Mouse (Mus musculus) megakaryocyte, adult 5-6 weeks (primary cell): ENCODE data around the gene Cdk19. TPM values are rescaled to one million over a fixed set of nuclear protein-coding genes. Genes with fewer than 3 reads are reported as not detected.
A peak's percentile ranks its signal among the peaks of the same experiment; 100 is the strongest.
"Not testable (repeated sequence)": the region's sequence is repeated elsewhere in the genome, so short reads cannot be mapped to it uniquely, and the experiment has no call there.

Experiments
- ATAC-seq: 2 replicates; pipeline ENCODE4 v1.8.0; 2016; ENCODE audit warnings: mild to moderate bottlenecking, inconsistent platforms; ENCODE audit not compliant: poor library complexity, severe bottlenecking
- total RNA-seq, 2 experiments: library from RNA; stranded (forward) in 1 of 2; stranded (reverse) in 1 of 2; fragments of 153-499, 151-499 nt in 1 of 2; fragments of 221-1000, 200-1000 nt in 1 of 2; gene quantifications; 2 replicates each; pipeline versions ENCODE4 v1.2.3 to v1.2.4; 2015 to 2017

Cdk19 gene
- total RNA-seq, 2 experiments from 2014 or later, result 55.6 to 68.0 TPM

DNA sequence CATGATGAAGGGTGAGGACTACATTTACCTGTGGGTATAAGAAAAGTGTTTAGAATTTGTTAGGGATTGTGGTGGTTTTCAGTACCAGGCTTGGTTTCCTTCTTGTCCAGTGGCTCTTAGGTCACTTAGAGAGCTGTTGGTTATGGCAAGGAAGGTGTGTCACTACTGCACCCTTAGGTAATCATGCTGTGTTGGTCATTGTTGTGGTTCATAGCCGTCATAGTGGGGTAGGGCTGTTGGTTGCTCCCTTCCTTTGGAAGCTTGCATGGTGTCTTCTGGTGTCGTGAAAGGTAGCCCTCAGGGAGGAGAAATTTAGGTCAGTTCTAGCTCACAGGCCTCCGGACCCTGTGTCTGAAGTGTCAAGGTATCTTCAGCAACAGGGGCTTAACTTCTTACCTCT is 46.0 kb downstream of the Cdk19 start:
- peak; percentile 83 for ATAC-seq

DNA sequence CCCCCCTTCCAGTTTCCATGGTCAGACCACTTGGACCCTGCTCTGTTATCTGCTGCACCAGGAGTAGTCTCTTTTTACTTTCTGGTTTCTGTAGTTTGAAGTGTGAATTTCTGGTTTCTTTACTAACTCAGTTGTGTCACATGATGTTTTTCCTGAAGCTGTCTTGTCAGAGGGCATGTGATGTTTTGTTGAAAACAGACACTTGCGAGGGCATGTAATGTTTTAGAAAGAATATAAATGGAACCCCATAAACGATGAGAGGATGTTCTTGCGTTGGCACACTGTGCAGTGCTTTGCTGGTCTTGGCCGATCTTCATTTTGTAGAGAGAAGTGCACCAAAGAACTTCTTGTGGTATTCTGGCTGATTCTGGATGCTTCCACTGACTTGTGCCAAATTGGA is 46.8 kb downstream of the Cdk19 start:
- no peak for ATAC-seq

DNA sequence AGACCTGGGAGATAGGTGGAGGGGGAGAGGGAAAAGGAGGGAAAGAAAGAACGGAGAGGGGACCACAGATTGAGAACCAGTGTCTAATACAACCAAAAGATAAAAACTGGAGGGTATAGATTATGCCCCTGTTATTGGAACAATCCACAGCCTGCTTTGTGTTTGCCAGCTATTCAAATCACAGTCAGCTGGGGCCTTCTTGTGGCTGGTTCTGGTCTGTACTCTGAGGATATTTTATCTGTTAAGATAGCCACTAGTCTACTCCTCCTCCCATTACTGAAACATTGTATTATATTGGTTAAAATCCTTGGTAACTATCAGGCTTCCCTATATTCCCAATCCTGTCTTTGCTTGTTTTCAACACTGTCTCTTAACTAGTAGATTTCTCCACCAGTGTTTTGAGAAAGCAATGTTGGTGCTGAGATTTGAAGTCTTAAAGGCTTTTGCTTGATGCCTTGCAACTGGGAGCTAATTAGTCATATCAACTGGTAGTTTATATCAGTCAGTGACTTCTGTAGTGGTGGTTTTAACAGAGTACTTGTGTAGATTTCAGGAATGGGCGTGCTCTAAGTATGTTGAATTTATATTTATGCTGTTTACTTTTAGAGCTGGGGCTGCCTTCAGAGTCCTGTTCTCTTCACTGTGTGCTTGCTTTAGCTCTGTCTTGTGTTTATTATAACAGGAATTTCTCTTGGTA is 54.2 kb downstream of the Cdk19 start:
- no peak for ATAC-seq

DNA sequence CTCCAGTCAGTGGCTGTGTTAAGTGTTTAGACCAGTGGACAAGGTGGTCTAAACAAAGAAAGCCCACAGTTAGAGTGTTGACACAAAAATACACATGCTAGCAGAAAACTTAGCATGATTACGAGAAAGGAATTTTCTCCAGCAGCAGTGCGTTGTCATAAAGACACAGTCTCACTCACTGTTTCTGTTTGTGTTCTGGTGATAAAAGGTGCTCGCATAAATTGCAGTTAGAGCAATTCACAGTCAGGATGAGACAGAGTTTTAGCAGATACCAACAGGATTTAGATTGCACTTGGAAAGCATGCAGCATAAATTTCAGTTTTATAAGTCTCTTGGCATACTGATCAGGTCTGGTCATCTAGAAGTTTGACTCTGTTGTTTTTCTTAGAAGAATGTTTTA is 59.5 kb downstream of the Cdk19 start:
- ATAC-seq, result no peak

DNA sequence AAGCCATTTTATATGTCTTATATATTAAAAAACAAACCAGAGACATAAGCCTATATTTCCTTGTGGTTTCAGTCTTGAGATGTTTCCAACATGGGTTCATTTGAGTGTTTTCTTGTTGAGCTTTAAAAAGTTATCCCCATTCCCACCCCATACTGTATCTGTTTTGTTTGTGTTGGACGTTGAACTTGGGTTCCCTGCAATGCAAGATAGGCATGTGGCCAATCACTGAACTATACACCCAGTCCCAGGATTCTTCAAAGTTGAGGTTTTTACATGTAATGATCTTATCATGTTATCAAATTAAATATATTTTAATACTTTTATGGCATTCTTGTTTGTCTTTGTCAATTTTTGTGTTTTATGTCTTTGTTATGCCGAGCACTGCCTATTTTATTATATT is 60.0 kb downstream of the Cdk19 start:
- ATAC-seq, result no peak

DNA sequence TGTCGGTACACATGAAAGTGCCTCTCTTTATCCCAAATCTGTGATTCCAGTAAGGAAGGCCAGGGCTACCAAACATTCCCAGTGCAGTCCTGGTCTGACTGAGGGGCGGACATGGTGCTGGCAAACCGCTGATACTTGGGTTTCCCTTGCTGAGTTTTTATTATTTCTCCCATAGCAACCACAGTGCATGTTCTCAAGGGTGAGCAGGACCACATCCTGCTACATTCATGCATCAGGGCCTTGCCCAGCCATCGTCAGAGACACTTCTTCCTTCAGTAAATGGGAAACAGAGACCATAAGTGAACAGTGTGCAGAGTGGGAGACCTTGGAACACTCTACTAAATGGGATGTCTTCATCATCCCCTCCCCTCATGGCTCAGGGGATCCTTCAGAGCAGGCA is 60.9 kb downstream of the Cdk19 start:
- ATAC-seq, result 0 out of 2 replicates have a peak, but pooled peaks have one; percentile 49

DNA sequence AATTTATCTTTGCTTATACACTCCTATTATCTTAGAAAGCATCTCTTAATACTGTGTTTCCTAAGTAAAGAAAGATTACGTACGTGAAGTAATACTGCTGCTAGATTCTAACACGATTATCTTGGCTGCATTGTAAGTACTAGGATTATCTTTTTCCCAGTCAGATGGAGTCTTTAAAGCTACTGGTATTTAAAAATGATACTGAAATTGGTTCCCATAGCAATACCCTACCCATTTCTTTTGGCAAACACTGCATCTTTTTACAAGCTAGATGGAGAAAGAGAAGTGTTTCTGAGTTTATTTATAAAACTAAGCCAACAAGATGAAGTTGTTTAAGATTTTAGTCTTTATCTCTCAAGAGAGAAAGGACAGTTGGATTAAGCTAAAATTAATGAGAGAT is 67.3 kb downstream of the Cdk19 start:
- no peak for ATAC-seq

DNA sequence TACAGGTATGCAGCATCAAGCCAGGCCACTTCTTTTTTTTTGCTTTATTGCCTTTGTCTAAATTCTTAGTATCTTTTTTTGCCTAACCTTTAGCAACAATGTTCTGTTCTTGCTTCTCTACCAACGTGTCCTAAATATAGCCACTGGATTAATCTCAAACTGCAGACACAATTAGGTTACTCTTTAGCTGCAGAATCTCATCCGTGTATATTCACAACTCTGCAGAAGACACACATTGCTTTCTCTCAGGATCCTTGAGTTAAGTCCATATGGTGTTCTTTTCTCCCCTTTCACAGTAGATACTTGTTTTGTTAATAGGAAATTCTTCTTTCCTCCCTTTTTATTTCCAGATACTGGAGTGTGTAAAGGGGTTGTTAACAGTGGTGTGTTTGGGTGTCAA is 70.0 kb downstream of the Cdk19 start:
- no peak for ATAC-seq

DNA sequence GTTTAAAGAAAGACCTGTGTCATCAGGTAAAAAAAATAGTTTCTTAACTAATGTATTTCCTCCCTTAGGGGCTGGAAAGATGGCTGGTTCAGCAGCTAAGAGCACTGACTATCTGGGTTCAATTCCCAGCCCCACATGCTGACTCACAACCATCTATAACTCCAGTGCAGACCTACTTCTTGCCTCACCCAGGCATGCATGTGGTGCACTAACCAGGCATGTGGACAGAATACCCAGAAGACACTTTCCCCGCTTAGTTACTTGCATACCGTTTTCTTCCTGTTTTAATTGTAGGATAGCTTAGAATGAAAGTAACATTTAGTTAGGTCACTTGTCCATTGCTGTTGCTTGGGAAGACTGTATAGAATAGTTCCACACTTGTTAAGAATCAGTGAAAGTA is 72.0 kb downstream of the Cdk19 start:
- ATAC-seq, result peak; percentile 52; the same call in 1 of the 2 replicates

DNA sequence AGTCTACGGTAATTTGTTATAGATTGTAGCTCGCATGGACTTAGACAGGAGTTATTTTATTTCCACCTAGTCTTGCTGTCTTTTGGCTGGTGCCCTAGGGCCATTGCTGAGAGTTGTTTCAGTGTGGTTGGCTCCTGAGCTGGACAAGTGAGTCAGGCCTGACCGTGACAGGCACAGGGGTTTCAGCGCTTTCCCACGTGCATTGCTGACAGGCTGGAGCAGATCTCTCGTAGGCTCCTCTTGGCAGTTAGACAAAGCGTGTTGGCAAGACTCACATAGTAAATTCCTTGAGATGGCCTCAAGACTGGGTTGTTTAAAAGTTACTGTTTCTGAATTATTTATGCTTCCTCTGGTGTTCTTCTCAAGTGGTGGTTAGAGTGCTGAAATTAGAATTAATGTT is 77.6 kb downstream of the Cdk19 start:
- no peak for ATAC-seq

DNA sequence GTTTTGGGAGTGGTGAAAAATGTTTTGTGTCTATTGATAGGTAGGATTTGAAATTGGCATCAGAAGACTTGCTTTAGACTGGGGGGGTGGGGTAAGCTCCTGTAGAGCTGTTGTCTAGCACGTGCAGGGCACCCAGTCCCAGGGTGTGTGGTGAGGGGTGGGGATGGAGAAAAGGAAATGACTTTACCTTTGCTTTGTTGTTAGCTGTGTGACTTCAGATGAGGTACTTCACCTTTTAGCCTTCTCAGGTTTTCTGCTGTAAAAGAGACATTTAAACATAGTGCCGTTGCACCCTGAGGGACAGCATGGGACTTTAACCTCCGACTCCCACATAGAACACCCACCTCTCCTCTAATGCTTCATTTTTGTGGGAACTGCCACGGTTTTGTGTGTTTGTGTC is 80.5 kb downstream of the Cdk19 start:
- ATAC-seq, result no peak

DNA sequence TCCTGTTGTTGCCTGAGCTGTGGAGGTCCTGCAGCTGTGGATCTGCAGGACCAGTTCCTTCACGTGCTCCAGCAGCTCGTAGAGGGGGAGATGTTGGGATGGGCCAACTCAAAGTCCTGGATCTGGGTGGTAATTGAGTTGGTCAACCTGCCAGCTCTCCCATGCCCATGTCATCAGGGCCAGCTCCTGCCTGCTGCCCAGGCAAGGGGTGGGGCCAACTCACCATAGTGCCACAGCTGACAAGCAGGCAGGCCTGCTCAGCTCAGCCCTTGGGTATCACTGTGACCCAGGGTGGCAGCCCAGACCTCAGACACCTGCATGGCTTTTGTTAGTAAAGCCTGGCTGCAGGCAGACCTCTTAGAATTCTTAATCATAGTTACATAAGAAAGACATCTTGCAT is 81.3 kb downstream of the Cdk19 start:
- ATAC-seq, result 0 out of 2 replicates have a peak, but pooled peaks have one; percentile 27

DNA sequence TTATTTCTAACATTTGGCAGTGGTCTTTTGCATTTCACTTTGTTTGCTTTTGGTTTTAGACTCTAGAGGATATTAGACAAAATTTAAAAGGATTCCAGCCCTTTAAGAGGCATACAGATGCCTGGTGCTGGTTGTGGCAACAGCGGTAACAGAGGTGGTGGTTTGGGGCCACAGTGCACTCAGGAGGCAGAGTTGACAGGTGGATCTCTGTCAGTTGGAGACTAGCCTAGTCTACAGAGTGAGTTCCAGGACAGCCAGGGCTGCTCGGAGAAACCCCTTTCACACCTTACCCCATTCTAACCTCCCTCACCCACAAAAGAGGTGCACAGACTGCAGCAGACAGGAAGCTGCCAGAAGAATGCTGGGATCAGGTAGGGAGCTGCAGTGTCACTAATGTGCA is 82.4 kb downstream of the Cdk19 start:
- no peak for ATAC-seq

DNA sequence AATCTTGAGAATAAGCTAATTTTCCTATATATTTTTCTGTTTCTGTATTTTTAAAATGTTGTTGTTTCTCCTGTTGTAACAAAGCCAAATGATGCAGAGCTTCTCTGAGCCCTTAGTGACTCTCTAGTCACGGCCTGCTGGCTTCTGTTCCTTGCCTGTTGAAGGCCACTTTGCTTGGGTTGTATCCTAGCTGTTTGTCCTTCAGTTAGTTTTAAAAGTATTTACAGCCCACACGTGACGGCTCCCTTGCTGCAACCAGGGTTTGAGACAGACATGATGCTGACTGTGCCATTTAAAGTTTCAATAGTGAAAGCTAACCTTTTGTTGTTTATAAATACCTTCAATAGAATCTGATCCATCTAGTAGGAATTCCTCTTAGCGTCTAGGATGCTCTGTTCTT is 83.3 kb downstream of the Cdk19 start:
- no peak for ATAC-seq

DNA sequence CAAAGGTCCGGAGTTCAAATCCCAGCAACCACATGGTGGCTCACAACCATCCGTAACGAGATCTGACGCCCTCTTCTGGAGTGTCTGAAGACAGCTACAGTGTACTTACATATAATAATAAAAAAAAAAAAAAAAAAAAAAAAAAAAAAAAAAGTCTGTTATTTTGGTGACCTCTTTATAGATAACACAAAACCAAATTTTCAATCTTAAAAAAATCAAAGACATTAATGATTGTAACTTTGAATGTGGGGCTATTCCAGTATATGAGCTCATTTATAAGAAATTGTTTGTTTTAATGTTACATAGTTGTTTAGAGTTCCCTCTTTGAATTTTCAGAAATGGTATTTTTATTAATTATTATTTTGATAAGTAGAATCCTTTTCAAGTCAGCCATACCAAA is 85.1 kb downstream of the Cdk19 start:
- not testable (repeated sequence) for ATAC-seq

DNA sequence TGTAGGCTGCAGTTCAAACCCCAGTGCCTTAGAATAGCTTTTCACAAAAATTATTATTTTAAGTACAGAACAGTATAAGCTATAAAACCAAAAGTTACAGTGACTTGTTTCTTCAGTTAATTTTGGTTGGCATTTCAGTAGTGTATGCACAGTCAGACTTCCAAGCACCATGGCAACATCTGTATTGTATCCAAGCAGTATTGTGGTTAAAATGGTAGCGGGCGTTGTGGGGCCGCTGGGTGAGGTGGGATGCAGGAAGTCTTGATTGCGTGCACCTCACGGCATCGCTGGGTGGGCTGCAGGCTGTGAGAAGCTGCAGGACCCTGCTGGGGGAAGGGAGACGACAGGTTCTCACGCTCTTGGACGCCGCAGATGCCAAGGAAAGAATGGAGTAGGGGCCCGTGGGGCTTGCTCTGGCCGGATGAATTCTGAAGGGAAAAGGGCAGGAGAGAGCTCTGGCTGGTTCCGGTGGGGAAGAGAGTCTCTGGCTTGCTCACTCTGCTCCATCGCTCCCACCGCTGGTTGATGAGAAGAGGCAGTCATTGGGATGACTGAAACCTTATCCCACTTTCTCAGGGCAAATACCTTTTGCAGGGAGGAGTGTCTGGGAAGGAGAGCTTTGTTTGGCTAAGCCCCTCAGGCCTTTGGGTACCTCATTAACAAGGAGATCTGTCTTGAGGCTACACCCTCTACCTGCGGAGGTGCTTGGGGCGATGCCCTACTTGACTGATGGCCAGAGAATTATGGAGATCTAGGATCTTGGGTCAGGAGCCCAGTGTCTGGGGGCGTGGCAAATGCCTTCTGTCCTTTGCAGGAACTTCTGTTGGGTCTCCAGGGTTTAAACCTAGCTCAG is 86.1 kb downstream of the Cdk19 start:
- ATAC-seq, result no peak

DNA sequence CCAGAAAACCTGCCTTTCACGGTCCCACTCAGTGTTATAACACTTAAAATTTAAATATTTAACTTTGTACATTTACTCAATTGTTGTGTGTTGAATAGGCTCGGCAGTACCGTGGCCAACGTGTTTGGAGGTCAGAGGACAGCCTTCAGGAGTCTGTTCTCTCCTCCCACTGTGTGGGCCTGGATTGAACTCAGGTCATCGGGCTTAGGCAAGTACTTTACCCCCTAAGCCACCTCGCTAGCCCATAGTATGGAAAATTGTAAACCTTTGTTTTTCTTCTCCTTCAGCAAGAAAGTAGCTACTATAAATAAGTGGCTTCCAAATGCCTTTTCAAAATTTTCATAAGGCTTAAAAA is 86.7 kb downstream of the Cdk19 start:
- ATAC-seq, result no peak

DNA sequence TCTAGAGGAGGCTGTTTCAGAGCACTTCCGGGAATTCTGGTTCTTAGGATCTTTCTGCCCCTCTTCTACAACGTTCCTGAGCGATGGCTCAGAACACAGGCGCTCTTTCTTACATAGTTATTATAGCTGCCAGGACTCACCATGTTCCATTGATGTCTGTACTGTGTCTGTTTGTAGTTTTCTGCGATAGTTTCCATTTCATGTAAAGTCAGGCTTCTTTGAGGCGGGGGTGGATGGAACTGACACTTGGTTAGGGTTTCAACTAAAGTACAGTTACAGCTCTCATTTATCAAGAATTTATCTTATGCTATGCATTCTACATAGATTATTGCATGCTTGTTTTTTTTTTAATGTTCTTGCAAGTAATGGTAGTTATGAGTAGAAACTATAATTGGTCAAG is 89.3 kb downstream of the Cdk19 start:
- ATAC-seq, result no peak

DNA sequence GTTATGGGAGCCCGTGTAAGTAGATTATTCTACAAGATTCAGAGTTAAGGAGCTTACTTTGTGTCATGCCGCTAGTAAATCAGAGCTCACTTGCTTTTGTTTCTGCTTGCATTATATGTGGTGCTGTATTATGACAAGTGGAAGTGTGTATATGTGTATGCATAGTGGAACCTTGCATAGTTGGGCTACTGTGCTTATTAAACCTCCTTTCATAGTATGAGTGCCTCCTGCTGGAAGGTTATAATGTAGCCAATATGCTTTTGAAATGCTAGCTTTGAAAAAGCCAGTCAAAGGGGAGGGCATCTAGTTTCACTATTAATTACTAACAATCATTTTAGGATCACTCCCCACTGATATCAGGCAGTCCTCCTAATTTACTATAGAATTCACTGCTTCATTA is 89.7 kb downstream of the Cdk19 start:
- no peak for ATAC-seq

DNA sequence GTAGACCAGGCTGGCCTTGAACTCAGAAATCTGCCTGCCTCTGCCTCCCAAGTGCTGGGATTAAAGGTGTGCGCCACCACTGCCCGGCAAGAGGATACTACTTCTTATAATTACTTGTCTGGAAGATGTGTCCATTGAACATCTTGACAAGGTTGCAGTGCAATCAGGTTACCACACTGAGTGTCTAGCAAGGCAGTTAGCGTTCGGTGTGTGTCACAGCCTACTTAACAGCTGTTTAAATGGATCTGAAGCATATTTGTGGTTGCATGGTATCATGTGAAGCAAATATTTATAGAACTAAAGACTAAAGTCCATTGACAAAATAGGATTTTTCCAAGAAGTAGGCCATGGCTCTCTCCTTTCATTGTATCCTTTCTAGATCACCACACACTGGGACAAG is 90.8 kb downstream of the Cdk19 start:
- no peak for ATAC-seq

DNA sequence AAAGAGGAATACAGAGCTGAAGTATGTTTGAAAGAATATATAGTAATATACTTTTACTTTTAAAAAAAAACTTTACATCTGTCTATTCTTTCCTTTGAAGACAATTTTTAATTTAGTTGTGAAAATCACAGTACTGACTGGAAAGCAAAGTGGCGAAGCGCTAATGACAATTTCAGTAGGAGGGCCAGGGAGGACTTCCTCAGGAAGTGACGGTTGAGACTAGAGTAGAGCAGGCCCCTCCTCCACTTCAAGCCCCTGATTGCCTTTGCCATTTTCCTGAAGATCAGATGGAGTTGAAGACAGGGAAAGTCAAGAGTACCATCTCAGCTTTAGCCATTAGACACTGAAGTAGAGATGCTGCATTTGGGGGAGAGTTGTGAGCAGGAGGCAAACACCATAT is 92.6 kb downstream of the Cdk19 start:
- peak; percentile 80 for ATAC-seq

DNA sequence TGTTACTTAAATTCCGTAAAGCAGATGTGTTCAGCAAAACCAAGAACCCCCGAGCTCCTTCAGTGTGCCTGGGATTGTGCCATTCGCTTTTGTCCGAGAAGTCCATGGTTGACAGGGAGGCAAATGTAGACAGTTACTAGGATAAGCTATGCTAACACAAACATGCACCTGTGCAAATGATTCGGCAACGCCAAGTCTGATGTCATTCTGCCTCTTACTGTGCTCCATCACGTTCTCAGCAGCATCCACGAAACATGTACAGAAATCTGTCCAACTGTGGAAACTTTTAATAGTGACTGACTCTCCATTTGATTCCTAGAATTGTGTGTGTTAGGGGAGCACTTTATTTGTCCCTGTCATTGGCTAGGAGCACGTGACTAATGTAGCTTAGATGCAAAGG is 93.0 kb downstream of the Cdk19 start:
- ATAC-seq, result no peak
